Mouse (Mus musculus): Measurements from ENCODE around the gene Prss50.

DNA sequence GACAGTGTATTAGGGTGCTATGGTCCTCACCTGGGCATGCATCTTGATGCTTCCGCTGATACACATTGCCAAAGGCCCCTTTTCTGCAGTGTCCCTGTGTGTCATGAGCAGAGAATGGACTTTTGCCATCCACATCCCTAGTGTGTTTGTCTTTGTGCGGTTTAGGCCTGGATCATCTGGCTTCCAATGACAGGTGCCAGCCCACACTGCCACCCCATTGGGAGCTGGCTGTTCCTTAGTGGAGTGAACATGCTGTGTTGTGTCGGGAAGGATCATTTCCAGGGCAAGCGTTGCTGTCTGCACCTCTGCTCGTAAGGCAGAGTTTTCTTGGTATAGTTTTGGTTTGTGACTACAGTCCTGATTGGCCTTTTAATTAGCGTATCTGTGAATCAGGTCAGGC is 43.4 kb downstream of the Prss50 start:
- TF ChIP-seq CTCF (IDR thresholded peaks at IDR 0.05; ENCODE audit: low read depth, low read length), result no peak
- no peak for TF ChIP-seq POLR2A (IDR thresholded peaks at IDR 0.05; ENCODE audit: extremely low read depth, insufficient read depth, low read length)
